Mouse (Mus musculus): ENCODE results near the gene Daw1. TPM values are rescaled to one million over a fixed set of nuclear protein-coding genes. Genes with fewer than 3 reads are reported as not detected.

Gene Daw1
- polyA plus RNA-seq, 1 experiment from 2014 or later: 1.3 TPM

DNA sequence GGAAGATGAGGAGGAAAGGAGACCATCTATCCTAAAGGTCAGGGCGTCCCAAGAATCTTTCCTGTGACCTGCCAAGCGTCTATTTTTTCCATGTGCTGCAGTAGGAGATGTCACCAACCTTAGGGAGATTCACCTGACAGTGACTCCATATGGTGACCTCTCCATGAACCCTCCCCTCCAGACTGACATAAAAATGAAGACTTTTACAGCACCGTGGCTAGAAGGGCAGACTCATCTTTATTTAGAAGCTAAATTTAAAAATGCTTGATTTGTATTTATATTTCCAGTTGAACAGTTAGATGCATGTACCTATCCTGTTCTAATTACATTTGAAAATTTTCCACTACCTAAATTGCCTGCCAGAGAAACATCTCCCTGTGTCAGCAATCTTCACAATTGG lies 68.4 kb downstream of the Daw1 start:
- no peak overlapping the region for H3K4me2 ChIP-seq (ENCODE audit: low read depth, low read length)
- H3K9me3 ChIP-seq (ENCODE audit: control insufficient read depth, low read length): no peaks in the 10 kb centered on the region
- H3K27ac ChIP-seq (ENCODE audit: low read length): no peak overlapping the region
- H3K4me1 ChIP-seq (replicated peaks; ENCODE audit: control insufficient read depth, insufficient read depth, low read length): no peaks in the 10 kb centered on the region
- H3K9ac ChIP-seq (ENCODE audit: low read length): no peak overlapping the region
- H3K4me3 ChIP-seq (ENCODE audit: low read length): no peak overlapping the region
- WGBS: 61% methylated on average over 3 of the region's 3 CpGs
- no peaks in the 10 kb centered on the region for H3K27me3 ChIP-seq (ENCODE audit: control insufficient read depth, insufficient read depth, low read depth, low read length)
- no peak for ATAC-seq (ENCODE audit: low read depth)
- H3K36me3 ChIP-seq (ENCODE audit: control insufficient read depth, insufficient read depth, low read length): no peaks in the 10 kb centered on the region

DNA sequence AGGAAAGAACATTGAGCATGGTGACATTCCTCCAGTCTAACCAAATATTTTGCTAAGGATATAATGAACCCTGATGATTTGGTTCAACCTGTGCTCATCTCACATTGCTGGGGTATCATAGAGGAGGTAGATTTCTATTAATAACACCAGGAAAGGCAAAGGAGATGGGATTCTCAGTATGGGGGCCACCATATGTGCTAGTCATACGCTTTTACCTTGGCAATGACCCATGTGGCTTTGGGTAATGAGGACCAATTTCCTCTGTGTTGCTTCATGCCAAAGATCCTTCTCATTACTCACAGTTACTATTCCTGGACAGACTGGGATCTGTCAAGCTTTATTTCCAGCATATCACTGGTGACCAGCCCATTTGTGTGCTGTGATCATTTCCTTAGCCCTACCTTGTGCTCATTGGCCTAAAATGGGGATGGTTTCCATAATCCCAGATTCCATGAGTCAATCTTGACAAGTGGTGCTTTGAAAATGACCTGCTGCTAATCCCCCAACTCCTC lies 88.7 kb downstream of the Daw1 start:
- WGBS: 82% methylated on average over 1 of the region's 1 CpGs
- Histone ChIP-seq H3K4me3 (ENCODE audit: low read length) (no peak overlapping the region), H3K9ac (ENCODE audit: low read length) (no peak overlapping the region), H3K27ac (ENCODE audit: low read length) (no peak overlapping the region), H3K4me2 (ENCODE audit: low read depth, low read length) (no peak overlapping the region), H3K4me1 (replicated peaks; ENCODE audit: control insufficient read depth, insufficient read depth, low read length) (no peaks in the 10 kb centered on the region), H3K27me3 (ENCODE audit: control insufficient read depth, insufficient read depth, low read depth, low read length) (no peaks in the 10 kb centered on the region), H3K9me3 (ENCODE audit: control insufficient read depth, low read length) (no peaks in the 10 kb centered on the region), H3K36me3 (ENCODE audit: control insufficient read depth, insufficient read depth, low read length) (no peaks in the 10 kb centered on the region)
- no peak for ATAC-seq (ENCODE audit: low read depth)

DNA sequence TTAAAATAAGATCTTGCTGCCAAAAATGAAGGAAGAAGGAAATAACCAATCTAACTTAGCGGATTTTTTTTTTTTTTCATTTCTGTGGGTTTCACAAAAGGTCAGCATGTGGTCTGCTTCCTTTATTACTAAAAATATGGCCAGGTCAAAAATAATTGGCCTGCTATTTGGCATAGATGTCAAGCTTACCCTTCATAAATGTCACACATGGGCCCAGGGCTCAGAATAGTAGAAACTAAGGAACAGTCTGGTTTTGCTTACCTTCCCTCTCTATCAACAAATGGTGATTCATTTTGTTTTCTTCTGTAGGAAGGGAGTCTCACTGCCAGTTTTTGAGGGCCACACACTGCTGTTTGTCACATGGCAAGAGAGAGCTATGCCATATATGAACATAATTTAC lies 92.2 kb downstream of the Daw1 start:
- H3K9ac ChIP-seq (ENCODE audit: low read length): no peak overlapping the region
- ATAC-seq (ENCODE audit: low read depth): no peak
- WGBS: 62% methylated on average over 1 of the region's 1 CpGs

More for the DNA sequence above, 92.2 kb downstream of the Daw1 start:
- Histone ChIP-seq H3K4me1 (replicated peaks; ENCODE audit: control insufficient read depth, insufficient read depth, low read length) (no peaks in the 10 kb centered on the region), H3K9me3 (ENCODE audit: control insufficient read depth, low read length) (no peaks in the 10 kb centered on the region), H3K4me2 (ENCODE audit: low read depth, low read length) (no peak overlapping the region), H3K36me3 (ENCODE audit: control insufficient read depth, insufficient read depth, low read length) (no peaks in the 10 kb centered on the region), H3K4me3 (ENCODE audit: low read length) (no peak overlapping the region), H3K27me3 (ENCODE audit: control insufficient read depth, insufficient read depth, low read depth, low read length) (no peaks in the 10 kb centered on the region), H3K27ac (ENCODE audit: low read length) (no peak overlapping the region)

Other genes starting within 250 kb of the Daw1 start
- gene A030005L19Rik, start 246.4 kb upstream of the Daw1 start, polyA plus RNA-seq (2015; fragmentation: Nextera tagmentation; extraction: Ambion mirVana): not detected in 2 replicates
- not detected in 2 replicates for gene A030014E15Rik, start 234.8 kb upstream of the Daw1 start, polyA plus RNA-seq (2015; fragmentation: Nextera tagmentation; extraction: Ambion mirVana)
- not detected in 2 replicates for gene Gm6217, start 228.4 kb upstream of the Daw1 start, polyA plus RNA-seq (2015; fragmentation: Nextera tagmentation; extraction: Ambion mirVana)
- gene A030003K21Rik, start 216.4 kb upstream of the Daw1 start, polyA plus RNA-seq (2015; fragmentation: Nextera tagmentation; extraction: Ambion mirVana): not detected in 2 replicates
- not detected in 2 replicates for gene Gm7544, start 203.7 kb upstream of the Daw1 start, polyA plus RNA-seq (2015; fragmentation: Nextera tagmentation; extraction: Ambion mirVana)
- not detected in 2 replicates for gene Gm47955, start 199.5 kb upstream of the Daw1 start, polyA plus RNA-seq (2015; fragmentation: Nextera tagmentation; extraction: Ambion mirVana)
- gene Gm47959, start 159.2 kb upstream of the Daw1 start, polyA plus RNA-seq (2015; fragmentation: Nextera tagmentation; extraction: Ambion mirVana): not detected in 2 replicates
- 0.98 and 1.0 TPM in 2 replicates for gene Slc19a3, start 121.3 kb upstream of the Daw1 start, polyA plus RNA-seq (2015; fragmentation: Nextera tagmentation; extraction: Ambion mirVana)
- gene Krtap28-10, start 117.3 kb upstream of the Daw1 start, polyA plus RNA-seq (2015; fragmentation: Nextera tagmentation; extraction: Ambion mirVana): not detected in 2 replicates
- gene Gm47969, start 114.8 kb upstream of the Daw1 start, polyA plus RNA-seq (2015; fragmentation: Nextera tagmentation; extraction: Ambion mirVana): not detected in 2 replicates
- gene A030005K14Rik, start 100.4 kb upstream of the Daw1 start, polyA plus RNA-seq (2015; fragmentation: Nextera tagmentation; extraction: Ambion mirVana): not detected in 2 replicates
- gene Krtap28-13, start 98.8 kb upstream of the Daw1 start, polyA plus RNA-seq (2015; fragmentation: Nextera tagmentation; extraction: Ambion mirVana): not detected in 2 replicates
- not detected in 2 replicates for gene Ccl20, start 43.0 kb upstream of the Daw1 start, polyA plus RNA-seq (2015; fragmentation: Nextera tagmentation; extraction: Ambion mirVana)
- 0.62 and 1.1 TPM in 2 replicates for gene Sphkap, start 248.4 kb downstream of the Daw1 start, polyA plus RNA-seq (2015; fragmentation: Nextera tagmentation; extraction: Ambion mirVana)